Mouse (Mus musculus): ENCODE measurements around the gene Boll. TPM values are rescaled to one million over a fixed set of nuclear protein-coding genes. Genes with fewer than 3 reads are reported as not detected.
"Not testable (repeated sequence)": the region's sequence is repeated elsewhere in the genome, so short reads cannot be mapped to it uniquely, and the experiment has no call there.

Gene Boll
- polyA plus RNA-seq, 1 experiment = 0.09 TPM

DNA sequence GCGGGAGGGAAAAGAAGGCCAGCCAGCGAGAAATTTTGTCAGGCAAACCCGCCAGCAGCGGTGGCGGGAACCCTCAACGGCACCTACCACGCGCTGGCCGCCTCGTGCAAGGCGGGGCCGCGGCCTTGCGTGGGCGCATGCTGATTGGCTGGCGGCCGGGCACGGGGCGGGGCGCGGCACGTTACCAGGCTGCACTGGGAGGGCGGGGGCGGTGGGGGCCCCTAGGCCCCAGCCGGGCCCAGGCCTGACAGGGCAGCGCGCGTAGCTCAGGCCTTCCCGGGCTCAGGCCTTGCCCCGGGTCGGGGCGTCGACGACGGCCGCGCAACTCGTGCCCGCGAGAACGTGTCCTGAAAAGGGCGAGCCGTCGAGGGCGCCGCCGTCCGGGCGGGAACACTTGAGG is 635 bp downstream of the Boll start:
- no peak overlapping the region for H3K4me3 ChIP-seq (ENCODE audit: insufficient read depth, low read depth, low read length)
- no peak for DNase-seq
- no peaks in the 10 kb centered on the region for H3K36me3 ChIP-seq (ENCODE audit: control insufficient read depth, insufficient read depth, low read length)
- H3K27me3 ChIP-seq (replicated peaks; ENCODE audit: control insufficient read depth, insufficient read depth, low read length) = no peaks in the 10 kb centered on the region
- no peak overlapping the region for H3K27ac ChIP-seq (ENCODE audit: insufficient read depth, low read depth, low read length)
- 51% methylated on average over 49 of the region's 49 CpGs for WGBS
- no peaks in the 10 kb centered on the region for H3K4me1 ChIP-seq (ENCODE audit: control insufficient read depth, insufficient read depth, low read length)
- TF ChIP-seq POLR2A (IDR thresholded peaks at IDR 0.05; ENCODE audit: low read depth, low read length) = no peak

DNA sequence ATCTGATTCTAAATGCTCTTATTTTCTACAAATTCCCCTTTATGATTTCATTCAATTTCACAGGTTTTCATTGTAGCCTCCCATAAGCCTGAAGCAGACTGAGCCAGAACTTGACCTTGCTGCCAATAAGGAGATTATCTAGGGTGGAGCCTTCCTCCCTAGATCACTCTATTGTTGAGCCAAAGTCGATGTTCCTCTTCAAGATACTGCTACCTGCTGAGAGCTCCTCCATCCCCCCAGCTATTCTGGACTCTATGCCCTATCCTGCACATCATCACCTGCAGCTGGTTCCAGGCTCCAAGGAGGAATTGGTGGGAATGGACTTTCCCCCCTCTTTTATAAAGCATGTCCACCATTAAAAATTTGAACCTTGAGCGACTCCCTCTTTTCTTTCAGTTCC is 11.4 kb downstream of the Boll start:
- not testable (repeated sequence) for H3K27me3 ChIP-seq (replicated peaks; ENCODE audit: control insufficient read depth, insufficient read depth, low read length); H3K27ac ChIP-seq (ENCODE audit: insufficient read depth, low read depth, low read length); H3K4me3 ChIP-seq (ENCODE audit: insufficient read depth, low read depth, low read length); H3K36me3 ChIP-seq (ENCODE audit: control insufficient read depth, insufficient read depth, low read length); H3K4me1 ChIP-seq (ENCODE audit: control insufficient read depth, insufficient read depth, low read length); DNase-seq
- 74% methylated on average over 2 of the region's 2 CpGs for WGBS

DNA sequence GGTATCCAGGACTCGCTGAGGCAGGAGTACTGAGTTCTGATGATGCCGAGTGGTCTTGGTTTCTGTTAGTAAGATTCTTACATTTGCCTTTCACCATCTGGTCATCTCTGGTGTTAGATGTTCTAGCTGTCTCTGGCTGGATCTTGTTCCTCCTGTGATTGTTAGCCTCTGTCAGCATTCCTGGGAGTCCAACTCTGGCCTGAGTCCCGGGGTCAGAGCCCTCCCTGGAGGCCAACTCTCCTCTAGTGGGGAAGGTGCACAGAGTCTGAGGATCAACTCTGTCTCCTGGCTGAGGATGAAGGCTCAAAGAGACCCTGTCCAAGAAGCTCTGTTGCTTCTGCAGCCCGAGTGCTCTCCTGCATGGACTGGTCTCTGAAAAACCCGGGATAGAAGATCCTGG is 37.8 kb downstream of the Boll start:
- not testable (repeated sequence) for H3K36me3 ChIP-seq (ENCODE audit: control insufficient read depth, insufficient read depth, low read length); H3K27ac ChIP-seq (ENCODE audit: insufficient read depth, low read depth, low read length); H3K4me1 ChIP-seq (ENCODE audit: control insufficient read depth, insufficient read depth, low read length); H3K4me3 ChIP-seq (ENCODE audit: insufficient read depth, low read depth, low read length); H3K27me3 ChIP-seq (replicated peaks; ENCODE audit: control insufficient read depth, insufficient read depth, low read length)
- peak; percentile 60 for DNase-seq
- WGBS = 75% methylated on average over 5 of the region's 5 CpGs

DNA sequence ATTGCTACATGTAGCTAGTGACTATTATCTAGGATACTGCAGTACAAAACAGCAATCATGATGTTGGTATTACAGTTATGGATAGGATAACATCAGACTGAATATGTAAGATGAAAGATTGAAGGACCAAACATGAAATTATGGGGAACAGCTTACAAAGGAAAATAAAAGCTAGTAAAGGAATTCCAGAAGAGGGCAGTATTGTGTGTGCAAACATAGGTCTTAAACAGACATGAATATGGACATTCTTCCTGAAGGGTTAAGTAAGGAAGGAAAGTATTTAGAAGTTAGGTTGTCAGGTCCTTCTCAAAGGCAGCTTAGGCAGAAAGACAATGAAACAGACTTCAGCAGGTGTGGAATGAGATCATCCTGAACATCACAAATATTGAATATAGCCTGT is 62.2 kb downstream of the Boll start:
- H3K4me1 ChIP-seq (ENCODE audit: control insufficient read depth, insufficient read depth, low read length) = no peaks in the 10 kb centered on the region

DNA sequence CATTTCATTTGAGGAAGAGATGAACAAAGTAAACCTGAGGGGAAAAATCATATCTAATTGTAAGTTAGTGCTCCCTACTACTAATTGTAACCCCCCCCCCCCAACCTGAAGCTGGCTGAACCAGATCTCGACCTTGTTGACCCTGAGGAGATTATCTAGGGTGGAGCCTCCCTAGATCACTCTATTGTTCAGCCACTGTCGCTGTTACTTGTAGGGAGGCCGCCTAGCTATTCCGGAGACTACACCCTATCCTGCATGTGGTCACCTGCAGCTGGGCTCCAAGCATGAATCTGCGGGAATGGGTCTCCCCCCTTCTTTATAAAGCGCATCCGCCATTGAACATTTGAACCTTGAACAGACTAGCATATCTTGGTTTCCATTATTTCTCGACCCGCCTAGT is 84.2 kb downstream of the Boll start:
- Histone ChIP-seq H3K27ac (ENCODE audit: insufficient read depth, low read depth, low read length) (no peak overlapping the region), H3K36me3 (ENCODE audit: control insufficient read depth, insufficient read depth, low read length) (no peaks in the 10 kb centered on the region), H3K4me1 (ENCODE audit: control insufficient read depth, insufficient read depth, low read length) (no peaks in the 10 kb centered on the region), H3K4me3 (ENCODE audit: insufficient read depth, low read depth, low read length) (no peak overlapping the region), H3K27me3 (replicated peaks; ENCODE audit: control insufficient read depth, insufficient read depth, low read length) (no peaks in the 10 kb centered on the region)
- TF ChIP-seq POLR2A (IDR thresholded peaks at IDR 0.05; ENCODE audit: low read depth, low read length) (no peak), CTCF (conservative IDR thresholded peaks at IDR 0.05; ENCODE audit: insufficient read depth, insufficient read length, low read depth, low read length) (no peak)
- 80% methylated on average over 9 of the region's 9 CpGs for WGBS
- no peak for DNase-seq

More for the DNA sequence above, 62.2 kb downstream of the Boll start:
- Histone ChIP-seq H3K27ac (ENCODE audit: insufficient read depth, low read depth, low read length) (no peak overlapping the region), H3K4me3 (ENCODE audit: insufficient read depth, low read depth, low read length) (no peak overlapping the region), H3K36me3 (ENCODE audit: control insufficient read depth, insufficient read depth, low read length) (no peaks in the 10 kb centered on the region), H3K27me3 (replicated peaks; ENCODE audit: control insufficient read depth, insufficient read depth, low read length) (no peaks in the 10 kb centered on the region)
- peak; percentile 25 for DNase-seq
- TF ChIP-seq POLR2A (IDR thresholded peaks at IDR 0.05; ENCODE audit: low read depth, low read length) (no peak), CTCF (conservative IDR thresholded peaks at IDR 0.05; ENCODE audit: insufficient read depth, insufficient read length, low read depth, low read length) (no peak)

DNA sequence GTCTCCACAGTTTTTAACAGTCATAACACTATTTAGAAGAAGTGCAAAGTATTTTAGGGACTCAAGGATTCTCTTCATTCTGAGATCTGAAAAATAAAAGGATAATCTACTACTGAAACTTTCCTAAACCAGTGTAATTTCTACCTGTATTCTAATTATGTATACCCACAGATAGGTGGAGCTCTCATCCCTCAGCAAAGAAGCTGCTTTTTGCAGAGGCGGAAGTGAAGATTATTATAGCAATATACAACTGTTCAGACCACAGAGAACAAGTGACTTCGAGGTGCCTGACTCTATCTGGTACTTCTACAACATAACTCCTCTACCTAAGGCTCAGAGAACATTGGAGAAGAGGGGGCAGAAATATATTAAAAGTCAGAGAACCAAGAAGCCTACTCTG is 97.8 kb downstream of the Boll start:
- WGBS = 71% methylated on average over 2 of the region's 2 CpGs
- TF ChIP-seq POLR2A (IDR thresholded peaks at IDR 0.05; ENCODE audit: low read depth, low read length) = no peak
- no peak for TF ChIP-seq CTCF (conservative IDR thresholded peaks at IDR 0.05; ENCODE audit: insufficient read depth, insufficient read length, low read depth, low read length)
- Histone ChIP-seq H3K27ac (ENCODE audit: insufficient read depth, low read depth, low read length) (no peak overlapping the region), H3K4me3 (ENCODE audit: insufficient read depth, low read depth, low read length) (no peak overlapping the region), H3K27me3 (replicated peaks; ENCODE audit: control insufficient read depth, insufficient read depth, low read length) (no peaks in the 10 kb centered on the region), H3K36me3 (ENCODE audit: control insufficient read depth, insufficient read depth, low read length) (no peaks in the 10 kb centered on the region), H3K4me1 (ENCODE audit: control insufficient read depth, insufficient read depth, low read length) (no peaks in the 10 kb centered on the region)
- DNase-seq = no peak

DNA sequence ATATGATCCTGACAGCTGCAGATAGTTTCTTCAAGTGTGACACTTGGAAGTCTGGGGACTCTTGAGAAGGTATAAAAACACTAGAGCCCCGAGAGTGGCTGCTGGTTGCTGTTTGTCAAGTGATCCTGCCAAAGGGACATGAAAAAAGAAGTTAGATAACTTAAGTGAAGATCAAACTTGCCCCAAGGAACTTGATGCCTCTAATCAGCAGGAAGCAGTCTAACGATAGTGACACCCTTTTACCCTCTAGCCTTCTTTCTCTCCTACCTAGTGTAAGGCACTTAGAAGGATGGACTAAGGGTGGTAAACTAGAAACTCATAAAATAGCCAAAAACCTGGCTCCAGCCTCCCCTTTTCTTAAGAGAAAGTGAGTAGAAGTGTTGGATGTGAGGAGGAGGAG is 98.9 kb downstream of the Boll start:
- Histone ChIP-seq H3K4me3 (ENCODE audit: insufficient read depth, low read depth, low read length) (no peak overlapping the region), H3K36me3 (ENCODE audit: control insufficient read depth, insufficient read depth, low read length) (no peaks in the 10 kb centered on the region), H3K4me1 (ENCODE audit: control insufficient read depth, insufficient read depth, low read length) (no peaks in the 10 kb centered on the region), H3K27ac (ENCODE audit: insufficient read depth, low read depth, low read length) (no peak overlapping the region), H3K27me3 (replicated peaks; ENCODE audit: control insufficient read depth, insufficient read depth, low read length) (no peaks in the 10 kb centered on the region)
- TF ChIP-seq CTCF (conservative IDR thresholded peaks at IDR 0.05; ENCODE audit: insufficient read depth, insufficient read length, low read depth, low read length) = no peak
- TF ChIP-seq POLR2A (IDR thresholded peaks at IDR 0.05; ENCODE audit: low read depth, low read length) = no peak
- WGBS = 34% methylated on average over 2 of the region's 2 CpGs
- no peak for DNase-seq

DNA sequence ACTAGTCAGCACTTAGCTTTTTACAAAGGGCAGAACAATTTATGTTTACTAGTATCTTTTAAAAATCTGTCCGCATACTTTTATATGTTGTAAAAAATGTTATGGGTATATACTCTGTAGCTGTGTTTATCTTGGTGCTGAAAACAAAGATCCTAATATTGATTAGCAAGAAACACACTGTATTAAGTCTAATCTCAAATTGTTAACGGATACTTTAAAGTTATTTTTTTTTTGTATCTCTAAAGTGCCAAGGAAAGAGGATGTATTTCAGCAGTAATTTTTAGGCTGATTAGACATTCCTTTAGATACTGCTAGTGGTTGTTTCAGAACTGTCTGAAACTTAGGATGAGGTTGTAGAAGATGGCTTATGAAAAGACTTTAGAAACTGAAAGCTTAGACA is 116.9 kb downstream of the Boll start:
- no peak overlapping the region for H3K4me3 ChIP-seq (ENCODE audit: insufficient read depth, low read depth, low read length)
- H3K27me3 ChIP-seq (replicated peaks; ENCODE audit: control insufficient read depth, insufficient read depth, low read length) = no peaks in the 10 kb centered on the region
- WGBS = 80% methylated on average over 2 of the region's 2 CpGs
- H3K4me1 ChIP-seq (ENCODE audit: control insufficient read depth, insufficient read depth, low read length) = no peaks in the 10 kb centered on the region; the same call in 1 of the 2 replicates
- H3K27ac ChIP-seq (ENCODE audit: insufficient read depth, low read depth, low read length) = no peak overlapping the region
- DNase-seq = no peak
- no peaks in the 10 kb centered on the region for H3K36me3 ChIP-seq (ENCODE audit: control insufficient read depth, insufficient read depth, low read length)
- no peak for TF ChIP-seq CTCF (conservative IDR thresholded peaks at IDR 0.05; ENCODE audit: insufficient read depth, insufficient read length, low read depth, low read length)
- no peak for TF ChIP-seq POLR2A (IDR thresholded peaks at IDR 0.05; ENCODE audit: low read depth, low read length)

Measured in kidney, adult 2 months (tissue).